Mouse (Mus musculus) forebrain, embryonic 11.5 days (tissue): ENCODE results near the gene Rnft2. TPM values are rescaled to one million over a fixed set of nuclear protein-coding genes. Genes with fewer than 3 reads are reported as not detected.

Experiments
- ATAC-seq: fragments of 200-750 bp; cut with Nextera tagmentation; replicated peaks from 2 replicates; pipeline ENCODE4 v1.8.0; 2017; ENCODE audit warnings: moderate TSS enrichment; ENCODE audit not compliant: low FRiP score
- DNase-seq: peaks from one replicate; pipeline ENCODE4 v3.0.0-alpha.2; 2017; ENCODE audit warnings: low spot score
- H3K27ac ChIP-seq: fragments of 300-500 bp; sonication (generic); 2 replicates; pipeline ENCODE4 v1.5.1; 2014; ENCODE audit warnings: low read depth, low read length
- H3K27me3 ChIP-seq: fragments of 300-500 bp; sonication (generic); 2 replicates; pipeline ENCODE4 v1.6.1; 2014; ENCODE audit warnings: mild to moderate bottlenecking, low read length, mixed read lengths; ENCODE audit not compliant: control insufficient read depth, insufficient read depth
- H3K36me3 ChIP-seq: fragments of 300-500 bp; sonication (generic); 2 replicates; pipeline ENCODE4 v1.6.1; 2014; ENCODE audit warnings: mild to moderate bottlenecking, low read length, moderate library complexity, mixed read lengths; ENCODE audit not compliant: control insufficient read depth, insufficient read depth
- H3K4me1 ChIP-seq: fragments of 300-500 bp; sonication (generic); replicated peaks from 2 replicates; pipeline ENCODE4 v1.6.1; 2014; ENCODE audit warnings: low read length, mixed read lengths; ENCODE audit not compliant: control insufficient read depth, insufficient read depth
- H3K4me2 ChIP-seq: fragments of 300-500 bp; sonication (generic); 2 replicates; pipeline ENCODE4 v1.6.1; 2014; ENCODE audit warnings: low read depth, mild to moderate bottlenecking, low read length, moderate library complexity, mixed read lengths; ENCODE audit not compliant: severe bottlenecking
- H3K4me3 ChIP-seq: fragments of 300-500 bp; sonication (generic); 2 replicates; pipeline ENCODE4 v1.5.1; 2014; ENCODE audit warnings: low read depth, low read length
- H3K9ac ChIP-seq: fragments of 300-500 bp; sonication (generic); 2 replicates; pipeline ENCODE4 v1.6.1; 2014; ENCODE audit warnings: low read length
- H3K9me3 ChIP-seq: fragments of 300-500 bp; sonication (generic); 2 replicates; pipeline ENCODE4 v1.6.1; 2016; ENCODE audit warnings: low read length, mixed read lengths; ENCODE audit not compliant: control insufficient read depth
- WGBS: fragments of 180-500 bp; shearing (Covaris S2); extraction: QIAGEN DNeasy Blood & Tissue Kit; methylation state at CpG from one replicate; pipeline ENCODE4 v1.1.7; 2014; 5-methylcytosine and 5-hydroxymethylcytosine counted together
- polyA plus RNA-seq: library from polyadenylated mRNA; unstranded; fragments of >200 nt; fragmentation: Nextera tagmentation; extraction: Ambion mirVana; gene quantifications from 2 replicates; pipeline ENCODE4 v1.2.1, GENCODE M21; 2014

Gene Rnft2
- polyA plus RNA-seq, 1 experiment from 2014 or later, result 6.2 TPM

DNA sequence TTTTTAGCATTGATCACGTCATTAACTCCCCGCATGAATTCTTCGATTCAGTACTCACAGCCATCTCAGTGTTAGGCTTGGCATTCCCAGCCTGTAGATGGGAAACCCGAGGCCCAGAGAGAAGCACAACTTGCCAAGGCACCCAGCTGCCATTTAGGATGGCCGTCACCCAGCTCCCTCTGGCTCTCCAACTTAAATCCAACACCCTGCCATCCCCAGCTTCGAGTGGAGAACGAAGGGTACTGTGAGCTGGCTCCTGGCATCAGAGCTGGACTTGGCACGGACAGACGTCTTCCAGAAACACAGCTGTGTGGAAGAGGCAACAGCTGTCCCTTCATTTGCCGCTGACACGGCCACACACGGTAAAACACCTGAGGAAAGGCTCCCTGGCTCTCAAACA lies 80.3 kb downstream of the Rnft2 start, which contains the start of gene Hrk:
TSS of gene Hrk (plus strand) at position 68 of the 400 bp plus-strand sequence.
- DNase-seq (no peak), ATAC-seq (no peak)
- Histone ChIP-seq H3K9me3 (no peaks in the 10 kb centered on the region), H3K4me1 (0 out of 2 replicates have a peak, but pooled peaks cover 1% of the 10 kb centered on the region), H3K4me3 (no peak within 1 kb of the TSS), H3K4me2 (no peak within 1 kb of the TSS), H3K27ac (no peak within 1 kb of the TSS), H3K9ac (no peak within 1 kb of the TSS), H3K27me3 (peaks cover 18% of the 10 kb centered on the region), H3K36me3 (no peaks in the 10 kb centered on the region)
- WGBS, result 73% methylated on average over 12 of the region's 12 CpGs

DNA sequence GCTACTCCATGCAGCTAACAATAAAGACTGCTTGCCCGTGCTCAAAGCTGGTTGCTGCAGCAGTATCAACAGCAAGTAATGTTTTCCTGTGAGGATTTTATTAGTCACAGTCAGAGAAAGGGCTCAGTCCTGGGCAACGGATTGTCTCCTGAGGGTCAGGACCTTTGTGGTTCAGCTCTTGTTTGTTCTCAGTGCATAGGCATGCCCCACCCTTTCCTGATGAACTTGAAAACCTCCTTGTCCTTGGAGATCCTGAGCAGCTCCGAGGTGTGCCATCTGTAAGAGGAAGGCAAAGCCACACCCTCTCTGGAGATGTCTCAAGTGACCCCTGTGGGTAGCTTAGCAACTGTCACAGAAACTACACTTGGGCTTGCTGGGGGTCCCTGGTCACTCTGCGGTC lies 84.2 kb downstream of the Rnft2 start:
- Histone ChIP-seq H3K4me2 (no peak overlapping the region), H3K36me3 (no peaks in the 10 kb centered on the region), H3K9me3 (no peaks in the 10 kb centered on the region), H3K27me3 (no peaks in the 10 kb centered on the region), H3K4me1 (no peaks in the 10 kb centered on the region), H3K4me3 (no peak overlapping the region), H3K27ac (no peak overlapping the region), H3K9ac (no peak overlapping the region)
- WGBS, result 51% methylated on average over 4 of the region's 4 CpGs
- ATAC-seq (no peak), DNase-seq (no peak)

DNA sequence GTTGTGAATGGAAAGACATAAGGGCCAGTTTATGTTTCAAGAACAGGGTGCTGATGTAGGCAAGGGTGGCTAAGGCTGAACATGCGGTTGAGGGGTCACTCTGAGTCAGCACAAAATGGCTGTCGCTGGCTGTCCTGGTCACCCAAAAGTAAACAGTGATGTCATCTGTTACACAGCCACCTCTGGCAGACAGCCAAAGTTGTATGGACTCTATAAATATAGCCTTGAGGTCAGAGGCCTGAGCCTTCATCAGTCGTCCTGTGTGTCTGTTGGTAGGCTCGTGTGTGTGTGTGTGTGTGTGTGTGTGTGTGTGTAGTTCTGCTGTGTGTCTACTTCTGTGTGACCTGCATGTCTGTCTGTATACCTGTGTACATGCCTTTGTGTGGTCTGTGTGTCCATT lies 87.9 kb downstream of the Rnft2 start:
- Histone ChIP-seq H3K4me1 (no peaks in the 10 kb centered on the region), H3K9ac (no peak overlapping the region), H3K27me3 (no peaks in the 10 kb centered on the region), H3K4me3 (no peak overlapping the region), H3K36me3 (no peaks in the 10 kb centered on the region), H3K4me2 (no peak overlapping the region), H3K27ac (no peak overlapping the region), H3K9me3 (no peaks in the 10 kb centered on the region)
- no peak for DNase-seq
- WGBS, result 71% methylated on average over 4 of the region's 4 CpGs
- no peak for ATAC-seq

DNA sequence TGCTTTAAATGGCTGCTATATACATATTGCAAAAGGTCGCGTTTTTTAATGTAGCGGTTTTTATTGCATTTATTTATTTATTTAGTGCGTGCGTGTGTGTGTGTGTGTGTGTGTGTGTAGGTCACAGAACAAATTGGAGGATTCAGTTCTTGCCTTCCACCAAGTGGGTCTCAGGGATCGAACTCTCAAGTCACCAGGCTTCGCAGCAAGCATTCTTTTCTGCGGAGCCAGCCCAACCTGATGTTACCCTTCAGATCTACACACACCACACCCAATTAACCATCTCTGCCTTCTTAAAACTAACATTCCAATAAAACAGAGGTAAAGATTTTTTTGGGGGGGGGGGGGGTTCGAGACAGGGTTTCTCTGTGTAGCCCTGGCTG lies 89.4 kb downstream of the Rnft2 start:
- Histone ChIP-seq H3K4me1 (no peaks in the 10 kb centered on the region), H3K4me3 (peak overlapping the region; percentile 99), H3K9me3 (no peaks in the 10 kb centered on the region), H3K27me3 (no peaks in the 10 kb centered on the region), H3K36me3 (no peaks in the 10 kb centered on the region), H3K4me2 (peak overlapping the region; percentile 73), H3K27ac (no peak overlapping the region), H3K9ac (peak overlapping the region; percentile 89; the same call in 1 of the 2 replicates)
- 20% methylated on average over 8 of the region's 9 CpGs for WGBS
- ATAC-seq (peak; percentile 5; the same call in 1 of the 2 replicates), DNase-seq (no peak)

DNA sequence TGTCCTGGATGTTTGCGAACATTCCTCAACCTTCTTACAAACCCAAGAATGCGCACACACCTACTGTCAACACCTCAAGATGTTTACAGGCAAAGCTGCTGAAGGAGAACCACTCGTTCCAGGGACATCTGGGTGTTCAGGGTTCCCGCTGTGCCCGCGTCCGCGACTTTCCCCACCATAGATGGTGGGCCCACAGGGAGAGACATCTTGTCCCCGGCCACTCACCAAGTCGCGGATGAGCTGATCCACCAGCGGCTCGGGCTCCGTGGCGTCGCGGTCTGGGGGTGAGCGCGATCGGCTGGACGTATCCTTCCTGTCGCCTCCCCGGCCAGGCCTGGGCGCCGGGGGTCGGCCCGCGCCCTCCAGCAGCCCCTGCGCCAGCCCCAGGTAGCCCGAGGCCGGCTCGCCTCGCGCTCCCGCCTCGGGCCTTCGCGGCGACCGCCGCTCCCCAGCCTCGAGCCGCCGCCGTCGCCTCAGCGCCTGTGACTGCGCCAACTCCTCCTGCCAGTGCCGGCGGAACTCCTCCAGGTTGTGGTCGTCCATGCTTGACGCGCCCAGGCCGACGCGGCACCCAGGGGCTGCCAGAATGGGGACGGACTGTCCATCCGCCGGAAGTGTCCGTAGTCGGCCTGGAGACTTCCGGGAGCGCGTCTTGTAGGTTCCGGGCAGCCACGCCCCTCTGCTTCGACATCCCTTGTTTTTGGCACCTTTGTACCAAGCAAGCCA lies 89.9 kb downstream of the Rnft2 start, which contains the start of gene Fbxw8:
TSS of gene Fbxw8 (minus strand) at position 626 of the 726 bp plus-strand sequence.
- Histone ChIP-seq H3K4me3 (peak within 1 kb of the TSS; percentile 99), H3K36me3 (no peaks in the 10 kb centered on the region), H3K4me2 (peak within 1 kb of the TSS; percentile 73), H3K4me1 (no peaks in the 10 kb centered on the region), H3K27ac (0 out of 2 replicates have a peak within 1 kb of the TSS, but pooled peaks have one; percentile 18), H3K9ac (peak within 1 kb of the TSS; percentile 89), H3K27me3 (no peaks in the 10 kb centered on the region), H3K9me3 (no peaks in the 10 kb centered on the region)
- 1% methylated on average over 66 of the region's 67 CpGs for WGBS
- ATAC-seq (peak; percentile 90), DNase-seq (peak; percentile 94)

DNA sequence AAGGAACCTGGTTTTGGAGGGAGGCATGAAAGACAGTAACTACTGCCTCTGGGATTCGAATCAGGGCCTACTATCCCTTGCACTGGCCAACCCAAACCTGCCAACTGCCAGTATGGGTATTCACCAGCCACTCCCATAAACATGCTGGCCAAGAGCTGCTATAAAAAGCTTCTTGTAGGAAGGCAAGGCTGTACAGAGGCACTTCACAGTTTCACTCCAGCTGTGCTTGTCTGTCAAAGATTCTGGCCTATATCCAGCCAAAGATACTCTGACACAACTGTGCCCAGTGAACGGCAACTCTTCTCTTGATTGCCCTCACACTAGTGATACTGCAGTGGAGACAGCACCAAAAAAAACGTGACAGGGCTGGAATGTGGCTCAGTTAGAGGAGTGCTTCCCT lies 95.2 kb downstream of the Rnft2 start:
- H3K4me2 ChIP-seq, result no peak overlapping the region
- H3K4me3 ChIP-seq, result no peak overlapping the region
- ATAC-seq, result no peak
- H3K27ac ChIP-seq, result no peak overlapping the region
- 80% methylated on average over 3 of the region's 3 CpGs for WGBS
- H3K9ac ChIP-seq, result no peak overlapping the region
- H3K36me3 ChIP-seq, result no peaks in the 10 kb centered on the region
- no peaks in the 10 kb centered on the region for H3K9me3 ChIP-seq
- no peaks in the 10 kb centered on the region for H3K4me1 ChIP-seq
- no peaks in the 10 kb centered on the region for H3K27me3 ChIP-seq
- DNase-seq, result no peak

DNA sequence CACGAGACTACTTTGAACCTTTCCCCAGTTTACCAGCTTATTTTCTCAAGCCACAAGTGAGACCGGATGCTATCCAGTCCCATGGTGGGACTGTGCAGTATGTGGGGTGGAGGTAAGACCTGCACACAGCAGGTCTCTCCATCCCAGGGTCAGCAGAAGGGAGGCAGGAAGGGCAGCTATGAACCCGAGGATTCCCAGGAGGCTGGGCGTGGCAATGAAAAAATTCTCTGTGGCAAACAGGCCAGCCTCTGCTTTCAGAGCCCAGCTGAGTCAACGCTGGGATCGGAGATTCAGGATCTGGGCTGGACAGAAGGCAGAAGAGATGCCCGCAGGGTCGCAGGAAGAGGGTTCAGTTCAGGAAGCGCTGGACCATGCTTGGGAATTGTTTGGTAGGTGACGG lies 97.7 kb downstream of the Rnft2 start:
- no peak overlapping the region for H3K4me3 ChIP-seq
- no peak for DNase-seq
- no peak overlapping the region for H3K4me2 ChIP-seq
- H3K9me3 ChIP-seq, result no peaks in the 10 kb centered on the region
- H3K27ac ChIP-seq, result no peak overlapping the region
- no peaks in the 10 kb centered on the region for H3K27me3 ChIP-seq
- no peaks in the 10 kb centered on the region for H3K4me1 ChIP-seq
- ATAC-seq, result no peak
- WGBS, result 91% methylated on average over 10 of the region's 10 CpGs
- no peaks in the 10 kb centered on the region; the same call in 1 of the 2 replicates for H3K36me3 ChIP-seq
- no peak overlapping the region for H3K9ac ChIP-seq

DNA sequence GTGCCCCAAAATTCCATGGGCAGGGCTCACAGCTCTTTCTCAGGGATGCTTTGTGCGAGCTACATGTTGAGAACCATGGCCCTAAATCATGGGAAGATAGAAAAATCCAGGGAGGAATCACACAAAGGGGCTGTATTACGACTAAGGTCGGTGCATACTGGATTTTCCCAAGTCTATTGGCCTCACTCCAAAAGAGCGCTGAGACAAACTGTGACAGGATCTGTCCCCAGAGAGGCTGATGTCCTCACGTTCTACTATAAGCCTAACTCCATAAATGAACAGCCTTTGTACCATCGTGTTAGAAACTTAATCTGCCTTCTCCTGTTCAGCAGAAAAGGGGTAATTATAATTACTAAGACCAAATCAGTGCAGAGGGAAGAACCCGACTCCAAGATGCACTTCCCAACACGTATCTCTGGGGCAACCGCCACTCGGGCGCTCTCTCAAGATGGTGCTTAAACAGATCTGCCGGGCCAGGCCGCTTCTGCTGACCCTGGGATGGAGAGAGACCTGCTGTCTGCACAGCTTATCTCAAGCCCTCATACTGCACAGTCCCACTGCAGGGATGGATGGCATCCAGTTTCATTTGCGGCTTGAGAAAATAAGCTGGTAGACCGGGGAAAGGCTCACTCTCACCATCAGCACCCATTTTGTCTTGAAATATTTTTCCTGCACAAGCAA lies 98.8 kb downstream of the Rnft2 start:
- H3K4me1 ChIP-seq, result no peaks in the 10 kb centered on the region
- WGBS, result 88% methylated on average over 15 of the region's 15 CpGs
- DNase-seq (no peak), ATAC-seq (no peak)
- no peak overlapping the region for H3K27ac ChIP-seq
- no peaks in the 10 kb centered on the region for H3K27me3 ChIP-seq
- no peaks in the 10 kb centered on the region; the same call in 1 of the 2 replicates for H3K36me3 ChIP-seq
- no peak overlapping the region for H3K9ac ChIP-seq
- no peak overlapping the region for H3K4me2 ChIP-seq
- no peak overlapping the region for H3K4me3 ChIP-seq
- H3K9me3 ChIP-seq, result no peaks in the 10 kb centered on the region
